Mouse (Mus musculus) forebrain, postnatal 0 days (tissue): ENCODE results near the gene Hacd2. TPM values are rescaled to one million over a fixed set of nuclear protein-coding genes. Genes with fewer than 3 reads are reported as not detected.

ENCODE experiments used
- ATAC-seq: fragments of 200-750 bp; cut with Nextera tagmentation; 2 replicates; pipeline ENCODE4 v1.8.0; 2017; ENCODE audit warnings: mild to moderate bottlenecking, moderate library complexity
- DNase-seq: peaks from one replicate; pipeline ENCODE4 v3.0.0-alpha.2; 2015
- H3K27ac ChIP-seq: fragments of 300-500 bp; sonication (generic); 2 replicates; pipeline ENCODE4 v1.5.1; 2014; ENCODE audit warnings: low read depth, mild to moderate bottlenecking, antibody characterized with exemption, low read length, moderate library complexity, mixed read lengths
- H3K27me3 ChIP-seq: fragments of 300-500 bp; sonication (generic); 2 replicates; pipeline ENCODE4 v1.6.1; 2014; ENCODE audit warnings: mild to moderate bottlenecking, low read length, mixed read lengths; ENCODE audit not compliant: insufficient read depth
- H3K36me3 ChIP-seq: fragments of 300-500 bp; sonication (generic); 2 replicates; pipeline ENCODE4 v1.6.1; 2014; ENCODE audit warnings: mild to moderate bottlenecking, moderate library complexity; ENCODE audit not compliant: insufficient read depth
- H3K4me1 ChIP-seq: fragments of 300-500 bp; sonication (generic); 2 replicates; pipeline ENCODE4 v1.6.1; 2014; ENCODE audit warnings: antibody characterized with exemption; ENCODE audit not compliant: insufficient read depth
- H3K4me2 ChIP-seq: fragments of 300-500 bp; sonication (generic); 2 replicates; pipeline ENCODE4 v1.6.1; 2014; ENCODE audit warnings: low read depth, mild to moderate bottlenecking, moderate library complexity
- H3K4me3 ChIP-seq: fragments of 300-500 bp; sonication (generic); 2 replicates; pipeline ENCODE4 v1.5.1; 2014; ENCODE audit warnings: low read depth, low read length, mixed read lengths
- H3K9ac ChIP-seq: fragments of 300-500 bp; sonication (generic); 2 replicates; pipeline ENCODE4 v1.6.1; 2014; ENCODE audit warnings: mild to moderate bottlenecking
- H3K9me3 ChIP-seq: fragments of 300-500 bp; sonication (generic); 2 replicates; pipeline ENCODE4 v1.6.1; 2016; ENCODE audit warnings: low read length
- CTCF ChIP-seq: sonication (generic); IDR thresholded peaks from 2 replicates; pipeline ENCODE4 v1.5.1; 2016; ENCODE audit warnings: antibody characterized with exemption, control low read depth, low read depth
- WGBS: fragments of 180-500 bp; shearing (Covaris S2); extraction: QIAGEN DNeasy Blood & Tissue Kit; methylation state at CpG from one replicate; pipeline ENCODE4 v1.1.7; 2014; 5-methylcytosine and 5-hydroxymethylcytosine counted together
- polyA plus RNA-seq: library from polyadenylated mRNA; unstranded; fragments of >200 nt; fragmentation: Nextera tagmentation; extraction: Ambion mirVana; gene quantifications from 2 replicates; pipeline ENCODE4 v1.2.1, GENCODE M21; 2015
- total RNA-seq: library from RNA; depleted of rRNA; stranded (reverse); fragments of >200 nt; gene quantifications from 2 replicates; pipeline ENCODE4 v1.2.3, GENCODE M21; 2014

The Hacd2 gene
- total and polyA plus RNA-seq, 2 experiments from 2014 or later, result 13.9 to 50.4 TPM

DNA sequence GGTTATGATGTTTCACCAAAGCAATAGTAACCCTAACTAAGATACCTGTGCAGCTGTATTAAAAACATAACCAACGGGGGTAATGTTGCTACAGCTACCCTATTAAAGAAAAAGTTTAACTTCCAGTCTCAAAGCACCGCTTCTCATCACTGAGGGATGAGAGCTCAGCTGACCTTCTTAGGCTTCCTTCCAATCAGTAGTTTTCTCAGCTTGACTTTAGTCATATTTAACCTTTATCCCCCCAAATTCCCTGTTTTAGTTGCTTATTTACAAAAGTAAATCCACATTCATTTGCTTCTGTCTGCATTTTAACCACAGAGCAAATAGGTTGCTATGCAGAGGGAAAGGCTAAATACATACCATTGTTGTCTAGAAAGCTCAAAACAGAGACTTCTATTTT lies 17.5 kb upstream of the Hacd2 start:
- WGBS, result 84% methylated on average over 2 of the region's 2 CpGs
- H3K4me1 ChIP-seq, result peaks cover 17% of the 10 kb centered on the region; the same call in 1 of the 2 replicates
- no peak overlapping the region for H3K27ac ChIP-seq
- no peak overlapping the region for H3K9ac ChIP-seq
- TF ChIP-seq CTCF, result no peak
- H3K36me3 ChIP-seq, result no peaks in the 10 kb centered on the region
- H3K4me2 ChIP-seq, result no peak overlapping the region
- ATAC-seq, result no peak
- no peaks in the 10 kb centered on the region for H3K9me3 ChIP-seq
- no peak for DNase-seq
- no peak overlapping the region for H3K4me3 ChIP-seq
- H3K27me3 ChIP-seq, result no peaks in the 10 kb centered on the region

DNA sequence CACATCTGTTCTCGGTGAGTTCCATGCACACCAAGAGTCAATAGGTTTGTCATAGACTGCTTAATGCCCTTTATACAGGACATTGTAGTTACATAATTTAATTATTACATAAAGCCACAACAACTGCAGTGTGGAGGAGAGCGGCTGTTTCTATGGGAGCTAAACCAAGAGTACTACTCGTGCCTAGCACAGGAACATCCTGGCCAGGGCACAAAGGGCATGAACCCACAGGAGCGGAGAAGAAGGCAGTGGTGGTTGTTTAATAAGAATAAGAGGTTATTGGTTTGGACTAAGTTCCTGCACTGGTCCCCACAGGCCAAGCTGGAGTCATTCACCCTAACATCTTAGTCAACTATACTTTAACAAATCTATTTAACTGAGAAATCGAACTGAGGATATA lies 16.0 kb upstream of the Hacd2 start:
- ATAC-seq (no peak), DNase-seq (no peak)
- Histone ChIP-seq H3K4me1 (peaks cover 6% of the 10 kb centered on the region; the same call in 1 of the 2 replicates), H3K27ac (no peak overlapping the region), H3K27me3 (no peaks in the 10 kb centered on the region), H3K9ac (no peak overlapping the region), H3K9me3 (no peaks in the 10 kb centered on the region), H3K4me3 (no peak overlapping the region), H3K36me3 (no peaks in the 10 kb centered on the region), H3K4me2 (no peak overlapping the region)
- TF ChIP-seq CTCF, result no peak
- WGBS, result 94% methylated on average over 5 of the region's 5 CpGs

DNA sequence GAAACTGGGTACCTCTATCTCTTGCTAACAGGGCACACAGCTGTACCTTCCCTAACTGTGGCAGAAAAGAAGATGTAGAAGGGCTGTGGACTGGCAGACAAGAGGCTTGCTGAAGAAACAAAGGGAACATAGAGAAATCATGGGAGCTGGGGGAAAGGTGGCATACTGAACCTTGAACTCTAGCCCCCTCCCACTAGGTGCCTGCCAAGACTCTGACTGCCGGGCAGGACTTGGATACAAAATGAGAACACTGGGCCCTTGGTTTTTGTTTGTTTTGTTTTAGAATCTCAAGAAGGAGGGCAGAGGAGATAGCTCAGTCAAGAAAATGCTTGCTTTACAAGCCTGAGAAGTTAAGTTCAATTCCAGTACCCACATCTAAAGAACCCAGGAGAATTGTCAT lies 14.9 kb upstream of the Hacd2 start:
- H3K36me3 ChIP-seq, result no peaks in the 10 kb centered on the region
- no peaks in the 10 kb centered on the region for H3K27me3 ChIP-seq
- WGBS, result 42% methylated on average over 1 of the region's 1 CpGs
- no peak for TF ChIP-seq CTCF
- no peak overlapping the region for H3K4me2 ChIP-seq
- H3K9ac ChIP-seq, result no peak overlapping the region
- no peak for DNase-seq
- no peak overlapping the region for H3K27ac ChIP-seq
- H3K4me1 ChIP-seq, result no peaks in the 10 kb centered on the region
- no peak overlapping the region for H3K4me3 ChIP-seq
- no peak for ATAC-seq
- H3K9me3 ChIP-seq, result no peaks in the 10 kb centered on the region

DNA sequence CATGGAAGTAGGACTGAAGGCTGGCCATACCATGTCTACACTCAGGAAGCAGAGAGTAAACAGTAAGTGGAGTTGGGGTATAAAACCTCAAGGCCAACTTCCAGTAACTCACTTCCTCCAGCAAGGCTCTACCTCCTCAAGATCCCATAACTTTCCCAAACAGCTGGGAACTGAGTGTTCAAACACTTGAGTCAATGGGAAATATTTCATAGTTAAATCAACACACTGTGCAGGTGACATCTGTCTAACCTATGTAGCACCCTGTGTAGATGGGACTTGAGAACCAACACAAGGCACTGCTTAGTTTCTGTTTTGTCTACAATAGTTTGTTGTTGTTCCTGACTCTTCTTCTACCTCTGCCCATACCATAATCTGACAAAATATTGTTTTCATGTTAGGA lies 13.8 kb upstream of the Hacd2 start:
- Histone ChIP-seq H3K9me3 (no peaks in the 10 kb centered on the region), H3K4me2 (no peak overlapping the region), H3K27ac (no peak overlapping the region), H3K4me1 (no peaks in the 10 kb centered on the region), H3K9ac (no peak overlapping the region), H3K27me3 (no peaks in the 10 kb centered on the region), H3K36me3 (no peaks in the 10 kb centered on the region), H3K4me3 (no peak overlapping the region)
- DNase-seq (no peak), ATAC-seq (no peak)
- TF ChIP-seq CTCF, result no peak

DNA sequence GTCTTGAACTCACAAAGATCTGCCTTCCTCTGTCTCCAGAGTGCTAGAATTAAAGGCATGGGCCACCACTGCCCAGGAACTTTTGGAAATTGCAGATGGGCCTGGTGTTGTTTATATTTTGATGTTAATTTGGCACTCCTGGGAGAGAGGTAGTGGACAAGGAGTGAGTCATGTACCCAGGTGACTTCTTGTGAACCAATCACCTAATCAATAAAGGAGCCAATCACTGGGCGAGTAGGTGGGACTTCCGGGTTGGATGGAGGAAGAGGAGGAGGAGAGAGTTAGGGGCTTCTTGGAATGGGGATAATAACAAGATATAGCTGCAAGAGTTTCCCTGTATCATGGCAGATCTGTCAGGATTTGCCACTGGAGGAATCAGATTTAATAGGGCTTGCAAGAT lies 8.7 kb upstream of the Hacd2 start:
- no peak for TF ChIP-seq CTCF
- DNase-seq, result no peak
- peaks cover 8% of the 10 kb centered on the region for H3K27me3 ChIP-seq
- WGBS, result 94% methylated on average over 2 of the region's 2 CpGs
- no peaks in the 10 kb centered on the region for H3K4me1 ChIP-seq
- no peak overlapping the region for H3K4me3 ChIP-seq
- no peaks in the 10 kb centered on the region for H3K36me3 ChIP-seq
- H3K9ac ChIP-seq, result no peak overlapping the region
- no peak for ATAC-seq
- H3K27ac ChIP-seq, result no peak overlapping the region
- H3K4me2 ChIP-seq, result no peak overlapping the region
- no peaks in the 10 kb centered on the region for H3K9me3 ChIP-seq

DNA sequence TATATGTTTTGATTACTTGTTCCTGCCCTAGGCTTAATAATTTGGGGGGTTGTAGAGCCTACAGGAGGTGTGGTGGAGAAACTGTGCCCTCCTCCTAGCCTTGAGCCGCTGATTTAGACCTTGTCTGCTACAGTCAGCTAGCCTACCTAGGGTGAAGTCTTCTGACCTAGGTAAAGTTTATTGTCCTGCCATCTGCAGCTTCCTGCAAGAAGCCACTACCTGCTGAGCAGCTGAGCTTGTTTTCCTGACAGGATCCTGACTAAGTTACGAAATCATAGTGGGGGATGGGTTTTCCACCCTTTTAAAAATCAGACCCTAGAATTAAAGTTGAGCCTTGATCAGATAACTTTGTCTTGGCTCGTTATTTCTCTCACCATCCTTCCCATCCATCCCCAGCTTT lies 5.7 kb upstream of the Hacd2 start:
- DNase-seq (no peak), ATAC-seq (no peak)
- Histone ChIP-seq H3K4me2 (no peak overlapping the region), H3K27ac (no peak overlapping the region), H3K27me3 (peaks cover 14% of the 10 kb centered on the region), H3K9me3 (no peaks in the 10 kb centered on the region), H3K9ac (no peak overlapping the region), H3K4me1 (no peaks in the 10 kb centered on the region), H3K4me3 (no peak overlapping the region), H3K36me3 (no peaks in the 10 kb centered on the region)
- 70% methylated on average over 3 of the region's 3 CpGs for WGBS
- no peak for TF ChIP-seq CTCF

DNA sequence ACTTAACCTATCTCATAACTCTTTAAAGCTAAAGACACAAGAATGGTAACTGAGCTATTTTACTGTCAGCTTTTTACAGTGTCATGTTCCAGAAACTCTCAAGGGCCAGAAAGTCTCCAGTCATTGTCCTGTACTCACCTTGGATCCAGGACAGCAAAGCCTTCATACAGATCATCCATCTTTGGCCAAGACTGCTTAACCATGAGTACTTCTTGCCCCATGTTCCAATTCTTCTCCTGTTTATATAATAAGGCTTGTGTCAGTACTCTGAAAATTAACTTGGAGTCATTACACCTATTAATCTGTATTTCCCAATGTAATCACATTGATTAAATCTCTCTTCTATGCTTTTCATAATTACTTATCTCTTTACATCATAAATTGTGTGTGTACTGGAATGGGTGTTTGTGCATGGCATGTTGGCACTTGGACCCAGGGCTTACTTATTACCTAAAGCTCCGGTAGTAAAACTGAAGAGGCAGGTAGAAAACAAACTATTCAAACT lies 3.7 kb upstream of the Hacd2 start:
- no peaks in the 10 kb centered on the region for H3K4me1 ChIP-seq
- no peak overlapping the region for H3K9ac ChIP-seq
- H3K4me3 ChIP-seq, result no peak overlapping the region
- DNase-seq (no peak), ATAC-seq (no peak)
- WGBS, result 93% methylated on average over 1 of the region's 1 CpGs
- no peaks in the 10 kb centered on the region for H3K9me3 ChIP-seq
- no peak for TF ChIP-seq CTCF
- no peak overlapping the region for H3K4me2 ChIP-seq
- H3K27me3 ChIP-seq, result peaks cover 14% of the 10 kb centered on the region
- H3K27ac ChIP-seq, result no peak overlapping the region
- H3K36me3 ChIP-seq, result no peaks in the 10 kb centered on the region

DNA sequence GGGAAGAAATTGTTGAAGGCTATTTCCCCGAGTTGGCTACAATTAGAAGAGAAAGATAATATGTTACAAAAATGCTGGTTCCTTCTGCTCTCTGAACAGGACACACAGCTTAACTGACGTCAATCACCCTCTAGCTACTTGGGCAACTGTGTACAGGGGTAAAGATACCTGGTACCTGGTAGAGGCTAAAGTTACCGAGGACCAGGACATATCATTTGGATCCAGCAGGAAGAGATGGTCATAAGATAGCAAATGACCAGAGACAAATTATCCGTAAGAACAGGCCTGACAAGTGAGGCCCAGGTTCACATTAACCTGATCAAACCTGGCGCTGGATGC lies 356 bp upstream of the Hacd2 start:
- H3K27me3 ChIP-seq, result peaks cover 14% of the 10 kb centered on the region
- no peaks in the 10 kb centered on the region for H3K9me3 ChIP-seq
- DNase-seq, result no peak
- ATAC-seq, result peak; percentile 18
- WGBS, result 55% methylated on average over 5 of the region's 5 CpGs
- H3K4me1 ChIP-seq, result peaks cover 3% of the 10 kb centered on the region; the same call in 1 of the 2 replicates
- H3K9ac ChIP-seq, result no peak overlapping the region; the same call in 1 of the 2 replicates
- no peaks in the 10 kb centered on the region for H3K36me3 ChIP-seq
- peak overlapping the region; percentile 71 for H3K4me2 ChIP-seq
- H3K4me3 ChIP-seq, result peak overlapping the region; percentile 97
- no peak overlapping the region for H3K27ac ChIP-seq
- no peak for TF ChIP-seq CTCF
